Mouse (Mus musculus) cerebellum, adult 9-10 months (tissue): ENCODE results near the gene Ilvbl.
A peak's percentile ranks its signal among the peaks of the same experiment; 100 is the strongest.
"Not testable (repeated sequence)": the region's sequence is repeated elsewhere in the genome, so short reads cannot be mapped to it uniquely, and the experiment has no call there.

Experiments
- DNase-seq: peaks from one replicate; pipeline ENCODE4 v3.0.0; 2022

Gene Ilvbl

GRCm38 (mm10) chr10:78591406-78592328 is 17.5 kb downstream of the Ilvbl start, which contains the start of gene Syde1:
Gene Syde1 (minus strand): TSS chr10:78591964.
- peak; percentile 43 for DNase-seq

DNA sequence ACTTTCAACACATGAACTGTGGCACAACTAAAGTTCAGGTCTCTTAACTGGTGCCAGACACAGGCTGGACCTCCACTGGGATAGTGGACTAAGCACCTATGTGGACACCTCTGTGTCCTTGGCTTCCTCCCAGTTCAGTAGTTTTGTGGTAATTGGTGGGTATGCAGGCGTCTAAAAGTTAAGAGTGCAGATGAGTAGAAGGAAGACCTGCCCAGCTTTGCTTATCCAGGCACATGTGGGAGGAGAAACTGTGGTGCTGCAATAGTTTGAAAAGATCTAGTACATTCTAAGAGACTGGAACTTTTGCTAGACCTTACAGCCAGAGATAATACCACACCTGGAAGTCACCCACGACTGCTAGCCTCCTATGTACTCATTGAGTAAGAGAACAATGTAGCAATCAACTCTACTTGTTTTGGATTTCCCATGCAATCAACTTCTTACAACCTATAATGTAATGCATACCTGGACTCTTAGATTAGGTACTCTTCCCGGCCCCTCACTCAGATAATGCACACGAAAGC is 18.8 kb downstream of the Ilvbl start:
- DNase-seq = peak; percentile 13

DNA sequence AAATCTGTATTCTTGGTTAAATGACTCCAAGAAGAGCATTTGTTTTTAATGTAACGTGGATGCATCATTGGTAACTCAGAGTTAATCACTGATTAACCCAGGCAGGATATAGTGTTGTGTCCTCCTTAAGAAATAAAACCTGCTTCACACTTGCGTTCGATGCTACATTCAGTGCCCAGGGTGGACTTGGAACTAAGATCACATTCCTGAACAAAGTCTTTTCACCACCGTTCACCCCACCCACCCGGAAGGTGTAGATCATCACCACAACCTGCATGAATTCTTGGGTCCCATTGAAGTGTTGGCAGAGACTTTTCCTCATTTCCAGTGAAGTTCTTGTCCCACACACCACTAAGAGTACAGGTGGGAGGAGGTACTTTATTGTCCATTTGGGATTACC is 19.6 kb downstream of the Ilvbl start:
- no peak for DNase-seq

DNA sequence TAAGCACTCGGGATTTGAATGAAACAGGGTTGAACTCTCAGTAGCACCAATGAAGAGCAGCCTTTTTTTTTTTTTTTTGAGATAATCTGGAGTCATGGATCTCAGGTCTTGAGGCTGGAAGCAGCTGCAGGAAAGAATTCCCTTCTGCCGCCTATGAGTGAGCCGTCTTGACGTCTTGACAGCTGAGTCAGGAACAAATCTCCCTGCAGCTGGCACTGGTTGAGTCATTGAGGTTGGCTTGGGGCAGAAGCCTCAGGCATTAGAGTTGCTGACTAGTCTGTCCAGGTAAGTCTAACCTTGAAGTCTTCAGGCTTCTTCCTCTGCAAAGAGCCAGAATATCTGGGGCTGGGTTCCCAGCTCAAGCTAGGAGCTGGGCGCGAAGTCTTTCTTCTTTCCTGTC is 20.0 kb downstream of the Ilvbl start:
- DNase-seq = no peak

GRCm38 (mm10) chr10:78594566-78594965 is 20.4 kb downstream of the Ilvbl start:
- no peak for DNase-seq

GRCm38 (mm10) chr10:78599865-78600264 is 25.7 kb downstream of the Ilvbl start:
- DNase-seq = no peak

GRCm38 (mm10) chr10:78605080-78605479 is 30.9 kb downstream of the Ilvbl start:
- DNase-seq = peak; percentile 73

DNA sequence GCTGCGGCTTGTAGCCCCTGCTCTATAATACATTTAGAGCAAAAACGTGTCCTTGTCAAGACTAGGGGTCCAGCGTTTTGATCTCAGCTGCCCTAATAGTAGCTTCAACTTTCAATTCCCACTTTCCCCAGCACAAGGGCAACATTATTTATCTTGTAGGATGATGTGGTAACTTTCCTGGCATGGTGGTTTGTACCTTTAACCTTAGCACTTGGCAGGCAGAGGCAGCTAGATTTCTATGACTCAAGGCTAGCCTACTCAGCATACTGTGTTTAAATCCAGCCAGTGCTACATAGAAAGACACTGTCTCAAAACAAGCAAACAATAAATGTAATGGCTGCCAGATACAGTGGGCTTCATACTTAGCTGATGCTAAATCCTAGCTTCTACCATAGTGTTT is 33.5 kb downstream of the Ilvbl start:
- no peak for DNase-seq

DNA sequence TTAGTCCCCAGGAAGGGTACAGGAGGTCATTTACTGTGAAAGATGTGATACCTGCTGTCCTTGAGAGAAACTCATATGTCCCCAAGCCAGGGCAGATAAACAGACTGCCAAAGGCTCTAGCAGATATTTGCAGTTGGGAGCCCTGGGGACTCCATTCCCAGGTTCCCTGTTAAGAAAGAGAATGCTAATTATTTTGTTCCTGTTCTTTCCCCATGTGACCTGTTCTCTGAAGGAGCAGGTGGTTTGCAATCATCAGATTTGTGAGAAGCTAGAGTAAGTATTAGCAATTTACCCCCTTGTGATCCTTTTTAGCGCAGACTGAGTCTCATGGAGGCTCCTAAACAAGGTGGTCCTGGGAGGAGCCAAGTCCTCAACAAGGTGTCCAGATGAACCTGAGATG is 43.8 kb downstream of the Ilvbl start, which contains the start of gene Olfr1357:
Gene Olfr1357 (minus strand): TSS at position 101 of the 400 bp plus-strand sequence.
- DNase-seq = no peak

- DNase-seq = not testable (repeated sequence)
These were observed 49.0 kb downstream of the Ilvbl start for GRCm38 (mm10) chr10:78623143-78623542.

GRCm38 (mm10) chr10:78630194-78630593 is 56.0 kb downstream of the Ilvbl start:
- peak; percentile 60 for DNase-seq

- peak; percentile 16 for DNase-seq
These were observed 58.2 kb downstream of the Ilvbl start for GRCm38 (mm10) chr10:78632311-78632710.
